Mouse (Mus musculus) urinary bladder, adult 18-20 months (tissue): ENCODE results near the gene Zfp661.

Experiments
- DNase-seq, 2 experiments: peaks; one replicate each; pipeline ENCODE4 v3.0.0; 2022; ENCODE audit warnings: low spot score in 2 of 2, mixed read lengths in 2 of 2

The Zfp661 gene

GRCm38 (mm10) chr2:127551078-127551477 lies 35.8 kb downstream of the Zfp661 start:
- DNase-seq: peak in 1 of 2 experiments; percentile 27

- DNase-seq: no peak
These were observed 36.4 kb downstream of the Zfp661 start for GRCm38 (mm10) chr2:127550446-127550845.

GRCm38 (mm10) chr2:127549711-127550110 lies 37.2 kb downstream of the Zfp661 start:
- DNase-seq: no peak

GRCm38 (mm10) chr2:127548342-127549074 lies 38.4 kb downstream of the Zfp661 start:
- no peak for DNase-seq

- no peak for DNase-seq
These were observed 45.2 kb downstream of the Zfp661 start for GRCm38 (mm10) chr2:127541697-127542096.

- peak; percentile 77 for DNase-seq
These were observed 45.7 kb downstream of the Zfp661 start, which contains the start of gene Prom2 for GRCm38 (mm10) chr2:127541185-127541584. Prom2 (minus strand) TSS chr2:127541467.

- DNase-seq: no peak
These were observed 47.4 kb downstream of the Zfp661 start for GRCm38 (mm10) chr2:127539494-127539893.

- DNase-seq: no peak
These were observed 49.3 kb downstream of the Zfp661 start for GRCm38 (mm10) chr2:127537548-127537947.

GRCm38 (mm10) chr2:127535363-127535762 lies 51.5 kb downstream of the Zfp661 start:
- DNase-seq: no peak

- DNase-seq: no peak
These were observed 54.5 kb downstream of the Zfp661 start for GRCm38 (mm10) chr2:127532379-127532778.

- no peak for DNase-seq
These were observed 55.3 kb downstream of the Zfp661 start for GRCm38 (mm10) chr2:127531592-127531991.

- DNase-seq: no peak
These were observed 56.5 kb downstream of the Zfp661 start for GRCm38 (mm10) chr2:127530418-127530817.

- no peak for DNase-seq
These were observed 61.7 kb downstream of the Zfp661 start for GRCm38 (mm10) chr2:127525004-127525775.
